Mouse (Mus musculus): ENCODE data around the gene Dync1h1.

Dync1h1 gene

GRCm38 (mm10) chr12:110591260-110591883 is 9.9 kb upstream of the Dync1h1 start:
- ChIA-PET CTCF (interaction anchor here in 2 of 4 experiments (0.5 to 1.2 kb wide), 2 partner anchors 17 to 680 kb away, joined by 3 read pairs; no protein-coding TSS in a partner anchor), POLR2A (interaction anchor here (0.5 to 3.7 kb wide), 70 partner anchors 10 to 318 kb away, joined by 3 to 33 read pairs (median 4); partner anchors contain the start of genes Dync1h1 (in 2 of the 4) and Hsp90aa1 (in 1 of the 4))

- ChIA-PET CTCF (interaction anchor here (0.6 to 1.7 kb wide), 21 partner anchors 9 to 599 kb away, joined by 3 to 9 read pairs (median 4); partner anchors contain the start of gene Hsp90aa1 (in 1 of the 4)), POLR2A (interaction anchor here in 3 of 4 experiments (0.6 to 7.1 kb wide), 16 partner anchors 9 to 134 kb away, joined by 3 to 50 read pairs (median 3); partner anchors contain the start of gene Hsp90aa1 (in 3 of the 3))
Measured at GRCm38 (mm10) chr12:110598527-110598926, 2.7 kb upstream of the Dync1h1 start.

- POLR2A ChIA-PET: interaction anchor here in 2 of 4 experiments (0.8 to 7.1 kb wide), 8 partner anchors 8 to 104 kb away, joined by 3 to 50 read pairs (median 12); partner anchors contain the start of gene Hsp90aa1 (in 2 of the 2)
Measured at GRCm38 (mm10) chr12:110599791-110600190, 1.5 kb upstream of the Dync1h1 start.

GRCm38 (mm10) chr12:110600225-110600991 is 844 bp upstream of the Dync1h1 start:
- POLR2A ChIA-PET: interaction anchor here in 2 of 4 experiments (0.8 to 7.1 kb wide), 10 partner anchors 9 to 155 kb away, joined by 3 to 50 read pairs (median 6); partner anchors contain the start of gene Hsp90aa1 (in 2 of the 2)
- CTCF ChIA-PET: interaction anchor here in 1 of 4 experiments (0.6 to 1.5 kb wide), 3 partner anchors 17 to 179 kb away, joined by 3 to 7 read pairs (median 4); no protein-coding TSS in a partner anchor

More at GRCm38 (mm10) chr12:110599791-110600190, 1.5 kb upstream of the Dync1h1 start:
- CTCF ChIA-PET: no interaction called here

GRCm38 (mm10) chr12:110606161-110606560 is 4.9 kb downstream of the Dync1h1 start:
- ChIA-PET POLR2A (interaction anchor here in 3 of 4 experiments (0.9 to 9.3 kb wide), 16 partner anchors 9 to 276 kb away, joined by 3 to 83 read pairs (median 4); partner anchors contain the start of gene Hsp90aa1 (in 3 of the 3)), CTCF (interaction anchor here in 2 of 4 experiments (1.3 to 1.5 kb wide), 2 partner anchors 68 to 128 kb away, joined by 3 read pairs; no protein-coding TSS in a partner anchor)

- POLR2A ChIA-PET: interaction anchor here in 2 of 4 experiments (0.9 to 9.3 kb wide), 13 partner anchors 10 to 275 kb away, joined by 3 to 83 read pairs (median 4); partner anchors contain the start of gene Hsp90aa1 (in 2 of the 2)
- CTCF ChIA-PET: interaction anchor here in 3 of 4 experiments (0.6 to 1.5 kb wide), 3 partner anchors 67 to 129 kb away, joined by 3 to 4 read pairs (median 3); no protein-coding TSS in a partner anchor
Measured at GRCm38 (mm10) chr12:110606676-110607075, 5.4 kb downstream of the Dync1h1 start.

GRCm38 (mm10) chr12:110608460-110609152 is 7.4 kb downstream of the Dync1h1 start:
- POLR2A ChIA-PET: interaction anchor here (0.6 to 9.3 kb wide), 102 partner anchors 8 to 934 kb away, joined by 3 to 83 read pairs (median 4); partner anchors contain the start of genes Hsp90aa1 (in 3 of the 4), Wdr20 (in 2 of the 4) and Ankrd9 (in 1 of the 4)
- CTCF ChIA-PET: interaction anchor here (0.6 to 2.2 kb wide), 25 partner anchors 10 to 566 kb away, joined by 3 to 21 read pairs (median 4); partner anchors contain the start of gene Hsp90aa1 (in 1 of the 4)

GRCm38 (mm10) chr12:110609153-110609497 is 7.9 kb downstream of the Dync1h1 start:
- ChIA-PET POLR2A (interaction anchor here (0.6 to 9.3 kb wide), 78 partner anchors 8 to 934 kb away, joined by 3 to 83 read pairs (median 4); partner anchors contain the start of genes Hsp90aa1 (in 3 of the 4), Wdr20 (in 2 of the 4) and Ankrd9 (in 1 of the 4)), CTCF (interaction anchor here (0.6 to 2.2 kb wide), 15 partner anchors 10 to 273 kb away, joined by 3 to 21 read pairs (median 4); no protein-coding TSS in a partner anchor)

GRCm38 (mm10) chr12:110610713-110611112 is 9.5 kb downstream of the Dync1h1 start:
- CTCF ChIA-PET: interaction anchor here (0.5 to 1.0 kb wide), 6 partner anchors 12 to 252 kb away, joined by 3 to 8 read pairs (median 4); no protein-coding TSS in a partner anchor
- POLR2A ChIA-PET: interaction anchor here in 3 of 4 experiments (0.5 to 9.3 kb wide), 10 partner anchors 9 to 193 kb away, joined by 3 to 83 read pairs (median 4); partner anchors contain the start of genes Dync1h1 (in 2 of the 3) and Hsp90aa1 (in 1 of the 3)

- CTCF ChIA-PET: interaction anchor here in 1 of 4 experiments (0.6 kb wide), 2 partner anchors 16 to 230 kb away, joined by 3 to 7 read pairs; no protein-coding TSS in a partner anchor
- POLR2A ChIA-PET: interaction anchor here in 3 of 4 experiments (0.5 to 4.0 kb wide), 6 partner anchors 11 to 224 kb away, joined by 3 to 18 read pairs (median 4); partner anchors contain the start of gene Hsp90aa1 (in 1 of the 3)
Measured at GRCm38 (mm10) chr12:110630056-110630455, 28.8 kb downstream of the Dync1h1 start.

GRCm38 (mm10) chr12:110636293-110636692 is 35.0 kb downstream of the Dync1h1 start:
- CTCF ChIA-PET: no interaction called here
- POLR2A ChIA-PET: interaction anchor here in 2 of 4 experiments (1.7 to 2.9 kb wide), 6 partner anchors 13 to 67 kb away, joined by 4 to 14 read pairs (median 6); partner anchors contain the start of gene Hsp90aa1 (in 1 of the 2)

- ChIA-PET CTCF (interaction anchor here in 1 of 4 experiments (0.6 to 1.0 kb wide), 4 partner anchors 14 to 354 kb away, joined by 3 to 5 read pairs (median 3); no protein-coding TSS in a partner anchor), POLR2A (interaction anchor here (0.5 to 2.9 kb wide), 21 partner anchors 10 to 246 kb away, joined by 3 to 14 read pairs (median 3); partner anchors contain the start of gene Hsp90aa1 (in 2 of the 4))
Measured at GRCm38 (mm10) chr12:110637507-110638114, 36.4 kb downstream of the Dync1h1 start.

GRCm38 (mm10) chr12:110650241-110650641 is 49.0 kb downstream of the Dync1h1 start:
- ChIA-PET CTCF (interaction anchor here in 2 of 4 experiments (0.6 to 1.9 kb wide), 8 partner anchors 24 to 233 kb away, joined by 3 to 5 read pairs (median 4); no protein-coding TSS in a partner anchor), POLR2A (interaction anchor here in 3 of 4 experiments (0.5 to 4.1 kb wide), 20 partner anchors 9 to 221 kb away, joined by 3 to 14 read pairs (median 4); partner anchors contain the start of gene Hsp90aa1 (in 1 of the 3))

- POLR2A ChIA-PET: interaction anchor here (0.5 to 4.1 kb wide), 13 partner anchors 11 to 310 kb away, joined by 3 to 14 read pairs (median 4); no protein-coding TSS in a partner anchor
- CTCF ChIA-PET: interaction anchor here in 3 of 4 experiments (0.6 to 1.4 kb wide), 6 partner anchors 13 to 239 kb away, joined by 3 to 8 read pairs (median 3); partner anchors contain the start of gene Hsp90aa1 (in 1 of the 3)
Measured at GRCm38 (mm10) chr12:110651464-110651863, 50.2 kb downstream of the Dync1h1 start.

GRCm38 (mm10) chr12:110661746-110662145 is 60.5 kb downstream of the Dync1h1 start:
- POLR2A ChIA-PET: interaction anchor here in 3 of 4 experiments (0.5 to 2.8 kb wide), 6 partner anchors 10 to 232 kb away, joined by 3 to 12 read pairs (median 4); partner anchors contain the start of gene Hsp90aa1 (in 1 of the 3)
- CTCF ChIA-PET: interaction anchor here in 1 of 4 experiments (1.0 kb wide), 1 partner anchor 34 kb away, joined by 3 read pairs; no protein-coding TSS in a partner anchor

Measured in embryonic stem cell, embryonic (primary cell).